Mouse (Mus musculus) bone marrow, adult 2 months (tissue): Measurements from ENCODE around the gene Arf5.

Experiments
- CTCF ChIP-seq: fragments of 200-500 bp; IDR thresholded peaks from 2 replicates; pipeline ENCODE4 v1.5.1; 2011; ENCODE audit warnings: low read length, control low read depth; ENCODE audit not compliant: control insufficient read depth, insufficient read depth
- POLR2A ChIP-seq: fragments of 200-500 bp; IDR thresholded peaks from 2 replicates; pipeline ENCODE4 v1.6.1; 2011; ENCODE audit warnings: low read depth, mild to moderate bottlenecking, control low read depth, low read length, borderline replicate concordance; ENCODE audit not compliant: control insufficient read depth

DNA sequence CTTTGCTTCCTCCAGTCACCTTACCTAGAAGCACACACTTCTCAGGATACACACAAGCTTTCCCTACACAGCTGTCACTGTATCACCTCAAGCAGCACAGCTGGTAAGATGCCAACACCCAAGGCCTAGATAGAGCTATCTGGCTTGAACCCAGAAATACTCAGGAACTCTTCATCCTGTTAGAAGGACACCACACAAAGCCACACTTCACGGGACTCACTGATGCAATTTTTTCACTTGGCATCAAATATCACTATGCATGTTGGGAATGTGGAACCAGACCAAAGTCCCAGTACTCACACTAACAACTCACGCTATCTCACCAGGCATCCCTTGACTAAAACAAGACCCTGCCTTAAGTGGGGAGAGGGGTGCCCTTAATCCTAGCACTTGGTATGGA is 3.7 kb upstream of the Arf5 start:
- TF ChIP-seq POLR2A (no peak), CTCF (no peak)
